Mouse (Mus musculus) intestine, embryonic 16.5 days (tissue): ENCODE measurements around the gene Lypd8. TPM values are rescaled to one million over a fixed set of nuclear protein-coding genes. Genes with fewer than 3 reads are reported as not detected.
A peak's percentile ranks its signal among the peaks of the same experiment; 100 is the strongest.

Experiments
- ATAC-seq: fragments of 200-750 bp; cut with Nextera tagmentation; 2 replicates; pipeline ENCODE4 v1.8.0; 2017; ENCODE audit warnings: moderate TSS enrichment, moderate library complexity
- H3K27ac ChIP-seq: fragments of 300-500 bp; sonication (generic); 2 replicates; pipeline ENCODE4 v1.5.1; 2014; ENCODE audit warnings: mild to moderate bottlenecking, low read length
- H3K27me3 ChIP-seq: fragments of 300-500 bp; sonication (generic); replicated peaks from 2 replicates; pipeline ENCODE4 v1.6.1; 2014; ENCODE audit warnings: low read length, control low read depth, mixed read lengths; ENCODE audit not compliant: control insufficient read depth, insufficient read depth
- H3K36me3 ChIP-seq: fragments of 300-500 bp; sonication (generic); 2 replicates; pipeline ENCODE4 v1.6.1; 2014; ENCODE audit warnings: low read length, control low read depth; ENCODE audit not compliant: control insufficient read depth, insufficient read depth
- H3K4me1 ChIP-seq: fragments of 300-500 bp; sonication (generic); 2 replicates; pipeline ENCODE4 v1.6.1; 2014; ENCODE audit warnings: low read length, control low read depth, mixed read lengths; ENCODE audit not compliant: control insufficient read depth, insufficient read depth
- H3K4me2 ChIP-seq: fragments of 300-500 bp; sonication (generic); 2 replicates; pipeline ENCODE4 v1.6.1; 2014; ENCODE audit warnings: low read depth, low read length, control low read depth
- H3K4me3 ChIP-seq: fragments of 300-500 bp; sonication (generic); 2 replicates; pipeline ENCODE4 v1.5.1; 2014; ENCODE audit warnings: mild to moderate bottlenecking, low read length
- H3K9ac ChIP-seq: fragments of 300-500 bp; sonication (generic); 2 replicates; pipeline ENCODE4 v1.6.1; 2014; ENCODE audit warnings: low read depth, low read length
- H3K9me3 ChIP-seq: fragments of 300-500 bp; sonication (generic); 2 replicates; pipeline ENCODE4 v1.6.1; 2016; ENCODE audit warnings: low read length, control low read depth; ENCODE audit not compliant: control insufficient read depth
- WGBS: fragments of 180-500 bp; shearing (Covaris S2); extraction: QIAGEN DNeasy Blood & Tissue Kit; methylation state at CpG from one replicate; pipeline ENCODE4 v1.1.7; 2014; 5-methylcytosine and 5-hydroxymethylcytosine counted together
- polyA plus RNA-seq: library from polyadenylated mRNA; unstranded; fragments of >200 nt; fragmentation: Nextera tagmentation; extraction: Ambion mirVana; gene quantifications from 2 replicates; pipeline ENCODE4 v1.2.1, GENCODE M21; 2015

Lypd8 gene
- polyA plus RNA-seq, 1 experiment from 2014 or later: 1,405 TPM

DNA sequence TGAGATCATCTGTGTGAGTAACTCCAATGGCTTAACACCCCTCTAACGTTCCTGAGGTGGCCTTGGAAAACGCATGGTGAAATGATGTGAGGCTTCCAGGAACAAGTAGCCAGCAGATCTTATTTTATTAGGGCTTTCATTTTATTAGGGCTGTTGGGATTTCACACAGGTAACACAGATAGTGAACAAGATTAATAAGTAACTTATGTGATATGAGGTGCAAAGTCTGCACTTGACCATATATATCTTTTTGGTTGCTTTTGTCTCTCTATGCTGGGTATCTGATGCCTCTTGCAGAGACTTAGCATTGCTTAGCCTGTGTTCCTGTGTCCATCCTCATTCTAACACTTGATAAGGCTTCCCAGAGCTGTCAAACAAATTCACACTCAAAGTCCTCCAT is 1.6 kb upstream of the Lypd8 start:
- Histone ChIP-seq H3K4me2 (0 out of 2 replicates have a peak overlapping the region, but pooled peaks have one; percentile 43), H3K9ac (no peak overlapping the region), H3K4me1 (peaks cover 7% of the 10 kb centered on the region), H3K9me3 (no peaks in the 10 kb centered on the region), H3K27ac (peak overlapping the region; percentile 88), H3K4me3 (no peak overlapping the region), H3K27me3 (no peaks in the 10 kb centered on the region), H3K36me3 (no peaks in the 10 kb centered on the region)
- 58% methylated on average over 2 of the region's 2 CpGs for whole genome bisulfite sequencing
- ATAC-seq: peak; percentile 87

DNA sequence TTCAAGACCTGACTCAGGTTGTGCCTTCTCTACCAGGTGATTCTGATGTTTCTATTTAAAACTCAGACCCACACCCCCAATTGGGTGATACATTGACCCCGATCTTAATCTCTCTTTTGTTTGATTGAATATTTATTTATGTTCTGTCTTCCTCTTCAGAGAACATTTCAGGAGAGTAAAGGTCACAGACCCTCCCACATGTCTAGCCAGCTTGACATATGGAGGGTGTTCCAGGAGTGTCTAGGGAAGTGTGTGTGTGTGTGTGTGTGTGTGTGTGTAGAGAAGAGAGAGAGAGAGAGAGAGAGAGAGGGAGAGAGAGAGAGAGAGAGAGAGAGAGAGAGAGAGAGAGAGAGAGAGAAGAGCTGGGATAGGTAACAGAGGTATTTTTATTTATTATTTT is 1.2 kb upstream of the Lypd8 start:
- Histone ChIP-seq H3K4me2 (peak overlapping the region; percentile 43; the same call in 1 of the 2 replicates), H3K27me3 (no peaks in the 10 kb centered on the region), H3K36me3 (no peaks in the 10 kb centered on the region), H3K27ac (peak overlapping the region; percentile 79), H3K9ac (no peak overlapping the region), H3K4me3 (no peak overlapping the region), H3K9me3 (no peaks in the 10 kb centered on the region), H3K4me1 (peaks cover 7% of the 10 kb centered on the region)
- ATAC-seq: peak; percentile 62
- 25% methylated on average over 1 of the region's 1 CpGs for WGBS

DNA sequence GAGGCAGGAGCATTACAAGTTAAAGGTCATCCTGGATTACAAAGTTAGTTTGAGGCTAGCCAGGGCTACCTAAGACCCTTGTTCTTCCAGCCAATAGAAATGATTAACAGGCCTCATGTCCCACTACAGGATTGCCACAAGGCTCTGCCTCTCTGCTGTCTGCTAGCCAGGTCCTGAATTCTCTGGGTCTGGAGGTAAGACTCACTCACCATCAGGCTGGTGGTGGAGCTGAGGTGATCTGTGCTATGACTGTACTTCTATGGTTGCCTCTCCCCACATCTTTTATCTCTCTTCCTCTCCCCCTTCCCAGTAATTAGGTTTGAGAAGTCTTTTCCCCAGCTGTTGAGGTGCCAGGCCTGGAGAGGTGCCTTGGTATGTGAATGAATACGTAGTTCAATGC is 673 bp downstream of the Lypd8 start:
- Histone ChIP-seq H3K4me3 (peak overlapping the region; percentile 47), H3K27ac (peak overlapping the region; percentile 79), H3K27me3 (no peaks in the 10 kb centered on the region), H3K4me2 (peak overlapping the region; percentile 43), H3K4me1 (peaks cover 7% of the 10 kb centered on the region), H3K9me3 (no peaks in the 10 kb centered on the region), H3K36me3 (no peaks in the 10 kb centered on the region), H3K9ac (peak overlapping the region; percentile 61)
- 86% methylated on average over 1 of the region's 1 CpGs for WGBS
- ATAC-seq: no peak

DNA sequence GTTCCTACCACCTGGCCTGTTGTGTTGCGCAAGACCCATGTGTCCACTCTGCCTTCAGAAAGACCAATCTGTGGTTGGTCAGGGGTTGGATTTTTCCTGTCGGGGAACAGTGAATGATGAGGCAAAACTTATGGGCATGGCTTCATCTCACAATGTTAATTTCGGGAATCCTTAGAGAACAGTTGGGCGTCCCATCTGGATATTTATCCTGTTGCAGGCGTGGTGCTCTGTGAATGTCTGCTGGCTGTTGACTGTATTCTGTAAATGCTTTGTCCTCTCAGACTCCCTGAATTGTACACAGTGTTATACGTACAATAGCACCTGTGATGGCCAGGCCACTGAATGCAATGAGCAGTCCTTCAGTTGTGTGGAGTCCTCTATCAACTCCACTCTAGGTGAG is 3.6 kb downstream of the Lypd8 start:
- Histone ChIP-seq H3K27me3 (no peaks in the 10 kb centered on the region), H3K9ac (no peak overlapping the region), H3K36me3 (no peaks in the 10 kb centered on the region), H3K9me3 (no peaks in the 10 kb centered on the region), H3K27ac (no peak overlapping the region), H3K4me3 (peak overlapping the region; percentile 33), H3K4me2 (peak overlapping the region; percentile 52), H3K4me1 (no peaks in the 10 kb centered on the region)
- 87% methylated on average over 6 of the region's 6 CpGs for WGBS
- no peak for ATAC-seq

DNA sequence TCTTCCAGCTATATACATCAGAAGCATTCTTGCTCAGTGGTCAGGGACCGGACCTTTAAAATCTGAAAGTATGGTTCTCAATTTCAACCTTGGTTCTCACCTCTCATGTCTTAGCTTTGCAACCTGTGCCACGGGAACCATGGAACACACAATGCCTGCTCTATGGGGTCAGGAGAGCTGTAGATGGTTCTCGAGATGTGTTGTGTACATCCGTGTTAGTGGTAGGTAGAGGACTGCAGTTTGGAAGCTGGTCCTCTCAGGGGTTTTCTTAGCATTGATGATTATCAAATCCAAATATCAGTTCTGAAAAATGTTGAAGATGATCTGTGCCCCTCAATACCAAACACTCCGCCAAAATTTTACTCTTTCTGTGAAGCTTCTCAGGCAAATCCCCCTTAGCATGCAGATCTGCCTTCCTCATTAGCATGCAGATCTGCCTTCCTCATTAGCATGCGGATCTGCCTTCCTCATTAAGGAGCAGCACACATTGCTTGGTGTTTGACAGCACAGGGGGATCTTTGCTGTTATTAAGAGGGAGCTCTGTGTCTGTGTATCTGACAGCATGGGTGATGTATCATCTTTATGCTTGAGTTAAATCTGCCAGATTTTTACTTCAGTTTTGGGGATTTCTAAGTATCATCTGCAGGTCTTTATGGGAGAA is 21.3 kb downstream of the Lypd8 start:
- Histone ChIP-seq H3K4me3 (no peak overlapping the region), H3K27ac (no peak overlapping the region), H3K9me3 (no peaks in the 10 kb centered on the region), H3K9ac (no peak overlapping the region), H3K4me2 (no peak overlapping the region), H3K36me3 (no peaks in the 10 kb centered on the region), H3K4me1 (no peaks in the 10 kb centered on the region), H3K27me3 (no peaks in the 10 kb centered on the region)
- ATAC-seq: no peak
- WGBS: 64% methylated on average over 6 of the region's 6 CpGs

DNA sequence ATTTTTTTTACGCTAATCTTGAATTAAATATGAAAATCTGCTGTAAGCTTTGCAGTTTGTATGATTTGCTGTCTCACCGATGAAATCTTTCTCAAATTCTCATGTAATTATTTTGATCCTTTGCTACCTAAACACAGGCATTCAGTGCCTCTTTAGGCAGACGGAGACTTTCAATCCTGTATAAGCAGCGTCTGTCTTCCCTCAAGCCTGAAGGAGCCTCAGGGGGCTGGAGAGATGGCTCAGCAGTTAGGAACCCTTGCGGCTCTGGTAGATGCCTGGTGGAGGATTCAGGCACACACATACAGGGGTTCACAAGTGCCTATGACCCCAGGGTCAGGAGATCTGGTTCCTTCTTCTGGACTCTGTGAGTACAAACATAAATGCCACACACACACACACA is 21.8 kb downstream of the Lypd8 start:
- H3K4me2 ChIP-seq: no peak overlapping the region
- no peaks in the 10 kb centered on the region for H3K9me3 ChIP-seq
- no peak for ATAC-seq
- no peaks in the 10 kb centered on the region for H3K36me3 ChIP-seq
- H3K27me3 ChIP-seq: no peaks in the 10 kb centered on the region
- H3K9ac ChIP-seq: no peak overlapping the region
- 58% methylated on average over 5 of the region's 5 CpGs for WGBS
- no peak overlapping the region for H3K27ac ChIP-seq
- H3K4me3 ChIP-seq: no peak overlapping the region
- H3K4me1 ChIP-seq: no peaks in the 10 kb centered on the region

DNA sequence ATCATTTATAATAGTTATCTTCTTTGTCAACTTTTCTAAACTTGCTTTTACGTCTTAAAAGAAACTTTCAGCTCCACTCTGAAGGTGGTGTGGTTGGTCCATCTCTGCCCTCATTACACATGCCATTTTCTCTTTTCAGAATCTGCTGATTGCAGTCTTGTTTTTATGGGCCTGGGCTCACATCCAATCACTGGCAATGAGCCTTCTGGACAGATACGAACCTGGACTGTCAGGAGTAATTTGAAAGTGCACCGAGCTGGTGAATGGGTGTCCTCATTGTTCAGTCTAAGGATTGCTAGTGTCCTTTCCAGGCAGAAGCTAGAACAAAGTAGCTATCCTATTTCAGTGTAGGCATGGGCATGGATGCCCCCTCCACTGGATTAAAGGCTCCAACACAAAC is 29.2 kb downstream of the Lypd8 start:
- Histone ChIP-seq H3K9me3 (no peaks in the 10 kb centered on the region), H3K4me2 (no peak overlapping the region), H3K9ac (no peak overlapping the region), H3K27ac (no peak overlapping the region), H3K4me1 (no peaks in the 10 kb centered on the region), H3K36me3 (no peaks in the 10 kb centered on the region), H3K27me3 (0 out of 2 replicates have a peak, but pooled peaks cover 2% of the 10 kb centered on the region), H3K4me3 (no peak overlapping the region)
- WGBS: 67% methylated on average over 3 of the region's 3 CpGs
- ATAC-seq: no peak

DNA sequence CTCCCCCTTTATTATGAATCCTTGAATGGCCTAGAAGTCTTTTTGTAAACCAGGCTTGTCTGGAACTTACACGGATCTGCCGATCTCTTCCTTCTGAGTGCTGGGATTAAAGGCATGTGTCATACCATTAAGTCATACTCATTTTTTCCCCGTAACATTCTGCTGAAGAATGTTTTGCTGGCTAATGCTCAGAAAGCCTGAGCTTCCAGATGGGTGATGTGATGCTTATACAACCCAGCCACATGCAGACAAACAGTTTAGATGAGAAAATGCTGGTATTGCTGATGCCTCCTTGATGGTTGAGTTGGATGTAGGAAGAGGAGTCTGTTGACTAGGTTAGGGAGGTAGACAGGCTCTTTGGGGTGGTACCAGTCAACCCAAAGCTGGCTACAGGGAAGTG is 39.5 kb downstream of the Lypd8 start:
- no peak overlapping the region for H3K4me3 ChIP-seq
- no peaks in the 10 kb centered on the region for H3K36me3 ChIP-seq
- no peak for ATAC-seq
- no peak overlapping the region for H3K27ac ChIP-seq
- H3K9ac ChIP-seq: no peak overlapping the region
- no peak overlapping the region for H3K4me2 ChIP-seq
- 53% methylated on average over 3 of the region's 3 CpGs for WGBS
- H3K4me1 ChIP-seq: peaks cover 6% of the 10 kb centered on the region; the same call in 1 of the 2 replicates
- no peaks in the 10 kb centered on the region for H3K9me3 ChIP-seq
- H3K27me3 ChIP-seq: peaks cover 16% of the 10 kb centered on the region

DNA sequence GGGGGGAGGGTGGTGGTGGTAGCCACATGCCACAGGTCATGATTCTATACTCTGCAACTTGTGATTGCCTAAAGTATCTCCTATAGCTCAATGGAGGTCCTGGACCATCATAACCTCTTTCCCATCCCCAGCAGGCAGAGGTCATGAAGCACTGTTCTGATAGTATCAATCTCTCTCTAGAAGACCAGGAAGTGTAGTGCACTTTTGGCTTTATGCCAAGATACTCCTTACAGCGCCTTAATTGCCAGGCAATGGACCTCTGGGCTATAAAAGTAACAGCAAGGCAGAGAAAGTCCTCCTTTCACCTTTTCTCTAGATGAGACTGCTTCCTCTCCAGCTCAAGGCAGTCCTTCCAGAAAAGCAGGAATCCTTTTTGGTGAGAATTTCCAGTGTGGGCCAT is 42.0 kb downstream of the Lypd8 start, which contains the start of gene 1810065E05Rik:
1810065E05Rik (plus strand) TSS at position 297 of the 400 bp plus-strand sequence.
- no peak within 1 kb of the TSS for H3K27ac ChIP-seq
- no peaks in the 10 kb centered on the region for H3K9me3 ChIP-seq
- WGBS: 5% methylated on average over 1 of the region's 1 CpGs
- no peak within 1 kb of the TSS for H3K4me3 ChIP-seq
- no peak within 1 kb of the TSS for H3K9ac ChIP-seq
- no peaks in the 10 kb centered on the region for H3K36me3 ChIP-seq
- peaks cover 6% of the 10 kb centered on the region; the same call in 1 of the 2 replicates for H3K4me1 ChIP-seq
- H3K27me3 ChIP-seq: peaks cover 15% of the 10 kb centered on the region
- ATAC-seq: peak; percentile 91
- H3K4me2 ChIP-seq: no peak within 1 kb of the TSS

DNA sequence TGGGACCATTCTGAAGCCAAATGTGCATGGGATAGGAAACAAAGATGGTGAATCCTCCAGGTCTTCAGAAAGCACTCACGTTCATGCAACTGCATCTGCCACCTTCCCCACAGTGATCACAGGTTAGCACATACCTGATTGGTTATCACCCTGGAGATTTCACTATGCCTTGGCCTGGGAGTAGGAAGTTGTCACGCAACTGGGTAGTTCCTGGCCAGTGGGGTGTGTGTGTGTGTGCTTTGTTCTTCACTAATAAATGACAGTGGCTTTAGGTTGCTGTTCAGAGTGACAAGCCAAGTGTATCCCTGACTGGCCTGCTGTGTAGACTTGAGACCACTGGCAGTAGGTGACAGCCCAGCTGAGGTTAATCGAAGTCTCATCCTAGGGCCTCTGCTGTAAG is 53.4 kb downstream of the Lypd8 start, which contains the start of gene Gm12253:
Gm12253 (plus strand) TSS at position 301 of the 400 bp plus-strand sequence.
- Histone ChIP-seq H3K4me3 (no peak within 1 kb of the TSS), H3K36me3 (no peaks in the 10 kb centered on the region), H3K4me1 (no peaks in the 10 kb centered on the region), H3K9ac (no peak within 1 kb of the TSS), H3K4me2 (no peak within 1 kb of the TSS), H3K9me3 (no peaks in the 10 kb centered on the region), H3K27me3 (peaks cover 3% of the 10 kb centered on the region; the same call in 1 of the 2 replicates), H3K27ac (no peak within 1 kb of the TSS)
- ATAC-seq: no peak
- 88% methylated on average over 3 of the region's 3 CpGs for WGBS
